Mouse (Mus musculus): Measurements from ENCODE around the gene Stk11.

DNA sequence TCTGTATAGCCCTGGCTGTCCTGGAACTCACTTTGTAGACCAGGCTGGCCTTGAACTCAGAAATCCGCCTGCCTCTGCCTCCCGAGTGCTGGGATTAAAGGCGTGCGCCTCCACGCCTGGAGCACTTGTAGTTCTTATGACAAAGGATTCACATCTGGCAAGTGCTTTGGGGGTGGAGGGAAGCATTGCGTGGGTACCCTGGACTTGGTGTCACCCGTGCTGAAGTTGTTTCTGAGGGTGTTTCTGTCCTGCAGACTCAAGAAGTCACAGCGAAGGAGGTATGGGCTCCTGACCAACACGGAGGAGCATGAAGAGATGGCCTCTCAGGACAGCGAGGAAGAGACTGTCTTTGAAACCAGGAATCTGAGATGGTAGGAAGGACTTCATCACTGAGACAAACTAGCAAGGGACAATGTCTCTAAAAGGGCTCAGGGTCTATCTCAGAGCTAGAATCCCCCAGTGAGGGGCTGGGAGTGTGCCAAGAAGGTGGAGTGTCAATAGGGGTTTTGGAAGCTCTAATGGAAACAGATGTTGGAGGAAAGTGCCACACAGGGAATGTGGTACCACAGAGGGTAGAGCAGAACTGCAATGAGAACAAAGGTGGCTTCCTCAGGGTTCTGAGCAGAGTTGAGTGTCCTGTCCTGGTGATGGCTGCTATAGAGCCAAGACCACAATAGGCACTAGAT, 58.5 kb downstream of the Stk11 start:
- TF ChIP-seq CTCF (IDR thresholded peaks at IDR 0.05; ENCODE audit: low read depth, low read length) (no peak), POLR2A (IDR thresholded peaks at IDR 0.05; ENCODE audit: borderline replicate concordance, low read depth, low read length) (no peak)

All from bone marrow macrophage, adult 2 months (primary cell).